Mouse (Mus musculus): ENCODE data around the gene Umps.

DNA sequence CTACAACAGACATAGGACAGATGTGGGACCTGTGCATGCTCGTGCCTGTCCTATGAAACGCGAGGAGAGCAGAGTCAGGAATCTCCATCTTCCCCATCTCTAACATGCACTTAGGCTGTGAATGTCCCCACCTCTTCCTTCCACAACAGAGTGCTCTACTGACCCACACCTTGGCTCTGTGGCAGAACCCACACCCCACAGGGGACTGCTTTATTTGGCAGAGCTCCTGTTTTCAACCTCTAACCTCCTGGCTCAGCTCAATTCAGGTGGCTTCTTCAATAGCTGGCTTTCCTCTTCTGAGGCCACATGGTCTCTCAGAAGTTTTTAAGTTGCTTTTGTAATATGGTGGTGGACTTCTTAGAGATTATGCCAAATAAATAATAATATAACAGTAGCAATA is 39.1 kb upstream of the Umps start:
- TF ChIP-seq CHD2 (IDR thresholded peaks at IDR 0.05; ENCODE audit: low read length) (no peak), CTCF (conservative IDR thresholded peaks at IDR 0.05 in 1 of 2, IDR thresholded peaks at IDR 0.05 in 1 of 2; ENCODE audit: low read depth in 2 of 2, low read length in 2 of 2) (no peak), ETS1 (conservative IDR thresholded peaks at IDR 0.05; ENCODE audit: low read depth, low read length) (no peak), POLR2A (IDR thresholded peaks at IDR 0.05; ENCODE audit: low read depth, low read length) (no peak), ZNF384 (IDR thresholded peaks at IDR 0.05; ENCODE audit: low read depth, low read length) (no peak), SMC3 (IDR thresholded peaks at IDR 0.05; ENCODE audit: low read depth, low read length) (no peak), CHD1 (IDR thresholded peaks at IDR 0.05; ENCODE audit: low read depth, low read length) (no peak), GABPA (IDR thresholded peaks at IDR 0.05; ENCODE audit: insufficient replicate concordance, low read depth, low read length) (no peak), ZKSCAN1 (IDR thresholded peaks at IDR 0.05; ENCODE audit: borderline replicate concordance, low read depth, low read length) (no peak), EP300 (IDR thresholded peaks at IDR 0.05; ENCODE audit: low read length) (no peak), TBP (conservative IDR thresholded peaks at IDR 0.05; ENCODE audit: low read depth, low read length) (no peak), USF1 (IDR thresholded peaks at IDR 0.05; ENCODE audit: low read depth, low read length) (no peak)
